Mouse (Mus musculus): ENCODE data around the gene Csdc2. TPM values are rescaled to one million over a fixed set of nuclear protein-coding genes. Genes with fewer than 3 reads are reported as not detected.

Csdc2 gene
- 178 and 188 TPM in 2 replicates for total RNA-seq (2014; rRNA removed)
- polyA plus RNA-seq (2015; fragmentation: Nextera tagmentation; extraction: Ambion mirVana): 239 and 269 TPM in 2 replicates

GRCm38 (mm10) chr15:81936679-81937078 lies at the start of gene Csdc2:
TSS of gene Csdc2 (plus strand) at chr15:81936759.
- Histone ChIP-seq H3K4me3 (ENCODE audit: low read length) (peak within 1 kb of the TSS; percentile 58), H3K9me3 (ENCODE audit: low read length) (no peaks in the 10 kb centered on the region), H3K4me2 (ENCODE audit: low read depth, low read length) (peak within 1 kb of the TSS; percentile 60), H3K27me3 (ENCODE audit: insufficient read depth, low read length) (no peaks in the 10 kb centered on the region), H3K9ac (replicated peaks; ENCODE audit: low read length) (peak within 1 kb of the TSS; percentile 82), H3K4me1 (ENCODE audit: insufficient read depth, low read length) (peaks cover 18% of the 10 kb centered on the region), H3K36me3 (ENCODE audit: insufficient read depth, low read length) (no peaks in the 10 kb centered on the region), H3K27ac (peak within 1 kb of the TSS; percentile 93)
- peak; percentile 86 for ATAC-seq
- WGBS: 5% methylated on average over 11 of the region's 12 CpGs
- TF ChIP-seq CTCF (IDR thresholded peaks at IDR 0.05; ENCODE audit: low read depth): peak; percentile 53
- DNase-seq (ENCODE audit: low spot score): peak; percentile 87

- WGBS: 93% methylated on average over 6 of the region's 6 CpGs
- H3K9me3 ChIP-seq (ENCODE audit: low read length): no peaks in the 10 kb centered on the region
- peaks cover 31% of the 10 kb centered on the region for H3K36me3 ChIP-seq (ENCODE audit: insufficient read depth, low read length)
- no peak overlapping the region for H3K4me2 ChIP-seq (ENCODE audit: low read depth, low read length)
- H3K9ac ChIP-seq (replicated peaks; ENCODE audit: low read length): no peak overlapping the region
- no peak for TF ChIP-seq CTCF (IDR thresholded peaks at IDR 0.05; ENCODE audit: low read depth)
- no peak overlapping the region for H3K27ac ChIP-seq
- DNase-seq (ENCODE audit: low spot score) (no peak), ATAC-seq (no peak)
- H3K4me3 ChIP-seq (ENCODE audit: low read length): no peak overlapping the region
- no peaks in the 10 kb centered on the region for H3K4me1 ChIP-seq (ENCODE audit: insufficient read depth, low read length)
- H3K27me3 ChIP-seq (ENCODE audit: insufficient read depth, low read length): no peaks in the 10 kb centered on the region
These were observed 49.6 kb upstream of the Csdc2 start for GRCm38 (mm10) chr15:81886795-81887550.

GRCm38 (mm10) chr15:81889175-81889574 lies 47.4 kb upstream of the Csdc2 start:
- H3K4me3 ChIP-seq (ENCODE audit: low read length): no peak overlapping the region
- H3K27ac ChIP-seq: no peak overlapping the region
- no peak for ATAC-seq
- no peaks in the 10 kb centered on the region for H3K27me3 ChIP-seq (ENCODE audit: insufficient read depth, low read length)
- no peak overlapping the region for H3K9ac ChIP-seq (replicated peaks; ENCODE audit: low read length)
- no peak for TF ChIP-seq CTCF (IDR thresholded peaks at IDR 0.05; ENCODE audit: low read depth)
- WGBS: 88% methylated on average over 7 of the region's 7 CpGs
- DNase-seq (ENCODE audit: low spot score): no peak
- no peaks in the 10 kb centered on the region for H3K4me1 ChIP-seq (ENCODE audit: insufficient read depth, low read length)
- peaks cover 39% of the 10 kb centered on the region for H3K36me3 ChIP-seq (ENCODE audit: insufficient read depth, low read length)
- H3K9me3 ChIP-seq (ENCODE audit: low read length): no peaks in the 10 kb centered on the region
- no peak overlapping the region for H3K4me2 ChIP-seq (ENCODE audit: low read depth, low read length)

GRCm38 (mm10) chr15:81891140-81891802 lies 45.3 kb upstream of the Csdc2 start:
- TF ChIP-seq CTCF (IDR thresholded peaks at IDR 0.05; ENCODE audit: low read depth): no peak
- no peak for ATAC-seq
- Histone ChIP-seq H3K27me3 (ENCODE audit: insufficient read depth, low read length) (no peaks in the 10 kb centered on the region), H3K27ac (no peak overlapping the region), H3K9ac (replicated peaks; ENCODE audit: low read length) (no peak overlapping the region), H3K4me2 (ENCODE audit: low read depth, low read length) (no peak overlapping the region), H3K4me3 (ENCODE audit: low read length) (no peak overlapping the region), H3K36me3 (ENCODE audit: insufficient read depth, low read length) (peaks cover 48% of the 10 kb centered on the region), H3K9me3 (ENCODE audit: low read length) (no peaks in the 10 kb centered on the region), H3K4me1 (ENCODE audit: insufficient read depth, low read length) (no peaks in the 10 kb centered on the region)
- 90% methylated on average over 7 of the region's 7 CpGs for WGBS
- DNase-seq (ENCODE audit: low spot score): no peak

GRCm38 (mm10) chr15:81891822-81892580 lies 44.6 kb upstream of the Csdc2 start:
- ATAC-seq: no peak
- 97% methylated on average over 8 of the region's 8 CpGs for WGBS
- no peaks in the 10 kb centered on the region for H3K27me3 ChIP-seq (ENCODE audit: insufficient read depth, low read length)
- H3K9ac ChIP-seq (replicated peaks; ENCODE audit: low read length): no peak overlapping the region
- no peaks in the 10 kb centered on the region for H3K4me1 ChIP-seq (ENCODE audit: insufficient read depth, low read length)
- no peak overlapping the region for H3K27ac ChIP-seq
- no peaks in the 10 kb centered on the region for H3K9me3 ChIP-seq (ENCODE audit: low read length)
- DNase-seq (ENCODE audit: low spot score): no peak
- H3K36me3 ChIP-seq (ENCODE audit: insufficient read depth, low read length): peaks cover 50% of the 10 kb centered on the region
- H3K4me3 ChIP-seq (ENCODE audit: low read length): no peak overlapping the region
- no peak overlapping the region for H3K4me2 ChIP-seq (ENCODE audit: low read depth, low read length)
- no peak for TF ChIP-seq CTCF (IDR thresholded peaks at IDR 0.05; ENCODE audit: low read depth)

DNA sequence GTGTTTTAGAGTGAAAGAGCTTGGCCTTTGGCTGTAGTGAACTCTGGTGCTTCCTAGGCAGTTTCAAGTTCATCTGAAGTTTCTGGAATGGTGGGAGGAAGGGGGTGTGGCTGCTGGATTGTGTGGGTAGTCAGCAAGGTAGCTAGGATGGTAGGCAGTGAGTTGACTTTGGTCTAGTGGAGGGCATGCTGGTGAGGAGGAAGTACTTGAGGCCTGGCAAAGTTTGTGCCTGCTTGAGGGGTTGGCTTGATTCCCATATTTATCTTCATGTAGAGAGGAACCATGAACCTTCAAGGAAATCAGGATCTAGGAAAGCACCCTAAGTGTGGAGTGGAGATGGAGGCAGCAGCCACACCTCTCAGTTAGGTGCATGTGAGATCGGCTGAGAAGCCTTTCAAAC lies 42.6 kb upstream of the Csdc2 start:
- Histone ChIP-seq H3K9ac (replicated peaks; ENCODE audit: low read length) (no peak overlapping the region), H3K27me3 (ENCODE audit: insufficient read depth, low read length) (no peaks in the 10 kb centered on the region), H3K4me2 (ENCODE audit: low read depth, low read length) (no peak overlapping the region), H3K4me3 (ENCODE audit: low read length) (no peak overlapping the region), H3K36me3 (ENCODE audit: insufficient read depth, low read length) (peaks cover 44% of the 10 kb centered on the region), H3K27ac (no peak overlapping the region), H3K4me1 (ENCODE audit: insufficient read depth, low read length) (no peaks in the 10 kb centered on the region), H3K9me3 (ENCODE audit: low read length) (no peaks in the 10 kb centered on the region)
- no peak for ATAC-seq
- TF ChIP-seq CTCF (IDR thresholded peaks at IDR 0.05; ENCODE audit: low read depth): no peak
- DNase-seq (ENCODE audit: low spot score): no peak
- 96% methylated on average over 1 of the region's 1 CpGs for WGBS
